Mouse (Mus musculus): Measurements from ENCODE around the gene E330017A01Rik. TPM values are rescaled to one million over a fixed set of nuclear protein-coding genes. Genes with fewer than 3 reads are reported as not detected.

The E330017A01Rik gene
- under 1 TPM; 0.19 to 0.26 TPM for polyA plus RNA-seq (2017; shearing (Covaris generic))

DNA sequence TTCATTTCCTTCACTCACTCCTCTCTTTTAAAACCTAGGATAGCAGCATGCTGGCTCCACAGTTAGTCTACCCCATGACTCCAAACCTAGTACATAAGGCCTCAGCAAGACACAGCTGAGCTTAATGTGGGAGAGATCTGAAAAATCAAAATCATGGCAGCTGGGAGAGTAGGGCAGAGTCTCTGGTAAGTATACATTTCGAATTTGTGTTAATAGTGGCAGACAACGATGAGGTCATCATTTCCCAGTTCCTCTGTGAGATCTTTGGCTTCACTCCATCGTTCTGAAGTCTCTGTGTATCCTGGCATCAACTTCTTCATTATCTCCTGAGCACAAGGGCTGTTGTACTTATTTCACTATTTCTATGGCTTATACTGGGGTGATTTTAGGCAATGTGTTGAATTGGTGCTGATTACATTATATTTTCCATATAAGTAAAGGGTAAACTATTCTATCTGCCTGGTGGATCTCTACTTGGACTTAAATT is at the start of gene E330017A01Rik:
E330017A01Rik (minus strand) TSS at position 51 of the 487 bp plus-strand sequence.

DNA sequence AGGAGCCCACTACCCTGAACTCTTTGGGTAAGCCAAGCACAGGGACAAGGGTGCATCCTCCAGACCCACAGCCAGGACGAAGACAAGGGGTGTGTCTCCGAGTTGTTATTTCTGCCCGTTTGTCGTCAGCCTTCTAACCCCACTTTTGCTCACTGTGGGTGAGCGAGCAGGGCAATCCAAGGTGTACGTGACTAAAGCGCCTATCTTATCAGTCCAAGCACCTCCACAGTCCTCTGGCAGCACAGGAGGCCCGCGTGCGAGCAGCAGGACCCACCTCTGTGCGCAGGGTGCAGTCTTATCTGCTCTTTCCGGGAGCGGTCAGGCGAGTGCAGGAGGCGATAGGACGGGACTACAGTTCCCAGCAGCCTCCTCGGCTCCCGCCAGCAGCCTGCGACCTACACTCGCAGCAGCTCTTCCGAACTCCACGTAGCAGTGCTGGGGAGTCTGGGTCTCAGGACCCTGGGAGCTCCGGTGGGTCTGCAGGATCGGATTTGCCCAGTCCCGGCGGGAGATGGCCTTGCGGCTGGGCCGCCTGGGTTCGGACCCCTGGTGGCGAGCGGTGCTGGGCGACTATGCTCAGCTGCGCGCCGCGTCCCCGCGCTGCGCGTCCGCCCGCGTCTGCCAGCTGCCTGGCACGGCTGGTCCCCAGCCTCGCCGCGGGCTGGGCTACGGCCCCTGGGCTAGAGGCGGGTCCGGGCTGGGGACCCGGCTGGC is 31.5 kb upstream of the E330017A01Rik start, which contains the start of gene Cpox:
Cpox (plus strand) TSS at position 376 of the 714 bp plus-strand sequence.

DNA sequence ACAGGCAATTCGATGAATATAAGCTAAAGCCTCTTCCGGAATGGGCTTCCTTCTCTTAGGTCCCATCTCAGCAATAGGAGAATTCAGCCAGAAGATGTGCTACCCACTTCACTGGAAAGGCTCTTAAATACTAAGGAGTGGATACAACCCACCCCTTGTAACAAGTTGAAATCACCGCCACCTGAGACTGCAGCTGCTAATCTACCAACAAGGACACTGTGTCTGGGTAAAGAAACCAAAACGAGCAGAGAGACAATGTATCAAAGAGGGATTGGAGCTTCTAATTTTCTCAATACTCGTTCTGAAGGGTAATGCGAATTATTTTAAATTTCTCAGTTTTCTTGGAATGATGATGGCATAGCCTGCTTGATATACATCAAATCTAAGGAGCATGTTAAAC is 21.7 kb downstream of the E330017A01Rik start, which contains the start of gene Gm813:
Gm813 (minus strand) TSS at position 101 of the 400 bp plus-strand sequence.

Other genes with a start within 250 kb of the E330017A01Rik start
- gene Dcbld2, start 230.3 kb downstream of the E330017A01Rik start, polyA plus RNA-seq (2017; shearing (Covaris generic)): under 1 TPM; 0.31 to 0.37 TPM
- gene St3gal6, start 114.5 kb downstream of the E330017A01Rik start, polyA plus RNA-seq (2017; shearing (Covaris generic)): 10 to 100 TPM in 1 of 2 experiments, 1 to 10 TPM in 1; 6.2 to 16.9 TPM
- gene Gm813, start 21.8 kb downstream of the E330017A01Rik start, polyA plus RNA-seq (2017; shearing (Covaris generic)): not detected
- 10 to 100 TPM; 29.6 to 87.6 TPM for gene Cpox, start 31.6 kb upstream of the E330017A01Rik start, polyA plus RNA-seq (2017; shearing (Covaris generic))
- gene Gpr15, start 80.3 kb upstream of the E330017A01Rik start, polyA plus RNA-seq (2017; shearing (Covaris generic)): 10 to 100 TPM in 1 of 2 experiments, 1 to 10 TPM in 1; 4.4 to 47.8 TPM
- gene Cldnd1, start 89.2 kb upstream of the E330017A01Rik start, polyA plus RNA-seq (2017; shearing (Covaris generic)): 100 to 1,000 TPM in 1 of 2 experiments, 10 to 100 TPM in 1; 81.2 to 182 TPM
- gene Olfr172, start 124.4 kb upstream of the E330017A01Rik start, polyA plus RNA-seq (2017; shearing (Covaris generic)): not detected
- gene Olfr173, start 161.5 kb upstream of the E330017A01Rik start, polyA plus RNA-seq (2017; shearing (Covaris generic)): 1 to 10 TPM in 1 of 2 experiments, under 1 TPM in 1; 0.59 to 1.2 TPM
- not detected for gene Olfr175-ps1, start 188.0 kb upstream of the E330017A01Rik start, polyA plus RNA-seq (2017; shearing (Covaris generic))
- gene Olfr177, start 236.0 kb upstream of the E330017A01Rik start, polyA plus RNA-seq (2017; shearing (Covaris generic)): not detected

Measured in activated CD4-positive, CD25-positive, alpha-beta regulatory T cell (primary cell).